Mouse (Mus musculus) hindbrain, embryonic 16.5 days (tissue): ENCODE measurements at regions not wholly inside any gene's neighbourhood (a gene's known extent, or its start where the extent isn't known, plus 50 kb on each side); places are given as distances from the start of the nearest gene placed in this dataset.
A peak's percentile ranks its signal among the peaks of the same experiment; 100 is the strongest.

ENCODE experiments used
- ATAC-seq: fragments of 200-750 bp; cut with Nextera tagmentation; 2 replicates; pipeline ENCODE4 v1.8.0; 2017; ENCODE audit warnings: moderate TSS enrichment, moderate library complexity
- H3K27ac ChIP-seq: fragments of 300-500 bp; sonication (generic); 2 replicates; pipeline ENCODE4 v1.5.1; 2014; ENCODE audit warnings: low read depth, mild to moderate bottlenecking, control low read depth, low read length, moderate library complexity
- H3K27me3 ChIP-seq: fragments of 300-500 bp; sonication (generic); replicated peaks from 2 replicates; pipeline ENCODE4 v1.6.1; 2014; ENCODE audit warnings: low read length; ENCODE audit not compliant: control insufficient read depth, insufficient read depth
- H3K36me3 ChIP-seq: fragments of 300-500 bp; sonication (generic); 2 replicates; pipeline ENCODE4 v1.6.1; 2014; ENCODE audit warnings: mild to moderate bottlenecking, low read length, moderate library complexity, mixed read lengths; ENCODE audit not compliant: control insufficient read depth, insufficient read depth
- H3K4me1 ChIP-seq: fragments of 300-500 bp; sonication (generic); 2 replicates; pipeline ENCODE4 v1.6.1; 2014; ENCODE audit warnings: low read depth, low read length; ENCODE audit not compliant: control insufficient read depth, insufficient read depth
- H3K4me2 ChIP-seq: fragments of 300-500 bp; sonication (generic); 2 replicates; pipeline ENCODE4 v1.6.1; 2014; ENCODE audit warnings: mild to moderate bottlenecking, low read length, control low read depth, moderate library complexity
- H3K4me3 ChIP-seq: fragments of 300-500 bp; sonication (generic); 2 replicates; pipeline ENCODE4 v1.5.1; 2014; ENCODE audit warnings: mild to moderate bottlenecking, low read length, control low read depth, moderate library complexity
- H3K9ac ChIP-seq: fragments of 300-500 bp; sonication (generic); 2 replicates; pipeline ENCODE4 v1.6.1; 2014; ENCODE audit warnings: low read depth, mild to moderate bottlenecking, control low read depth, low read length, moderate library complexity
- H3K9me3 ChIP-seq: fragments of 300-500 bp; sonication (generic); 2 replicates; pipeline ENCODE4 v1.6.1; 2014; ENCODE audit warnings: mild to moderate bottlenecking, low read length, moderate library complexity; ENCODE audit not compliant: control insufficient read depth
- WGBS: fragments of 180-500 bp; shearing (Covaris S2); extraction: QIAGEN DNeasy Blood & Tissue Kit; methylation state at CpG from one replicate; pipeline ENCODE4 v1.1.7; 2014; 5-methylcytosine and 5-hydroxymethylcytosine counted together

DNA sequence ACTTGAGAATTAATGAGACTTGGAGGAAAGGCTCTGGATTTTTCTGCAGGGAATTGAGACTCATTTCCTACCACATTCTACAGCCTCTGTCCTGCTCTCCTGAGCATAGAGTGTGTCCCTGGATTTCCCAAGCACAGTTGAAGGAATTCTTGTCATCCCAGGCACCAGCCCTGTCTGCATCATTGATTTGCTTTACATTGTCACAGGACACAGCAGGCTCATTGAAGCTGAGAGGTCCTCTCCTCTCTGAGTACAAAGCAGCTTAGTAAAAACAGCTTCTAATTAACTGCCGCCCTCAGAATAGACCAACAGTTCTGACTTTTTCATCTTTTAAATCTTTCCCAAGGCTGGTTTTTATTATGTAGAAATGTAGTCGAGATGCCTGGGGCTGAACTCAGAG lies 429.7 kb downstream of the Fgf9 start:
- ATAC-seq = 0 out of 2 replicates have a peak, but pooled peaks have one; percentile 50
- H3K27ac ChIP-seq = no peak overlapping the region

DNA sequence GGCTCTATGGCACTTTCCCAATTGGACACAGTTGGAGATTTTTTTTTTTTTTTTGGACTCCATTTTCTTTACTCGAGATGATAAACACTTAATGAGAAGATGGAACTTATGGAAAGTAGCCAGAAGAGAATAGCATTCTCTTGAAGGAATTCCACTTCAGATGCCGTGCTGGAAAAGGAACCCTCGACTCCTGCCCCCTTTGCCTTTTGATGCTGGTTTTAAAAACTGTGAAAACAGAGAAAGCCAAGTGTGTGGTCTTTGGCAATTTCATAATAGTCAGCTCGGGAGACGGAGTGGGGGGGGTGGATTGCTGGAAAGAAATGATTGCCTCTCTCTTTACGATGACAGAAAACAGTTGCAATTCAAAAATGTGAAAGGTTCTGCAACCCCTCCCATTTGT lies 429.2 kb downstream of the Fgf9 start:
- Histone ChIP-seq H3K27me3 (no peaks in the 10 kb centered on the region), H3K4me2 (no peak overlapping the region), H3K9ac (no peak overlapping the region), H3K36me3 (no peaks in the 10 kb centered on the region), H3K4me3 (no peak overlapping the region), H3K27ac (no peak overlapping the region), H3K4me1 (peaks cover 2% of the 10 kb centered on the region; the same call in 1 of the 2 replicates), H3K9me3 (no peaks in the 10 kb centered on the region)
- no peak for ATAC-seq
- 11% methylated on average over 6 of the region's 6 CpGs for WGBS

More for the DNA sequence above, 429.7 kb downstream of the Fgf9 start:
- Histone ChIP-seq H3K4me3 (no peak overlapping the region), H3K9ac (no peak overlapping the region), H3K4me2 (no peak overlapping the region), H3K4me1 (peaks cover 2% of the 10 kb centered on the region; the same call in 1 of the 2 replicates), H3K36me3 (no peaks in the 10 kb centered on the region), H3K9me3 (no peaks in the 10 kb centered on the region), H3K27me3 (no peaks in the 10 kb centered on the region)
- 8% methylated on average over 2 of the region's 2 CpGs for WGBS

DNA sequence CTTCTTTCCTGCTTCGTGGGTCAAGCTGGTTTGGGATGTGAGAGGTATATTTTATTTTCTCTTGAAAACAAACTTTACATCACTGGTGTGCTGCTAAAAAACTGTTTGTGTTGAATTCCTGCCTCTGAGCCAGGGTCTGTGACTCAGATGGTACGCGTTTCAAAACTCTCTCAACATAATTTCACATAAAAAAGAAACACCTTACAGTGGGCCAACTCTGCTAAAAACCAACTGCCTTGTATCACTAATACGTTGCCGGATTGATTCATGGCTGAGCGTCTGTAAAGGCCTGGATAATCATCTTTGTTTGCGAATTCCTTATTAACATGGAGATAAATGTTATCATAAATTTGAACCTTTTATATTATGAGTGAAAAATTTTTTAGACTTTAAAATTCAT lies 428.7 kb downstream of the Fgf9 start:
- no peaks in the 10 kb centered on the region for H3K27me3 ChIP-seq
- H3K27ac ChIP-seq = no peak overlapping the region
- no peak overlapping the region for H3K4me3 ChIP-seq
- no peak overlapping the region for H3K4me2 ChIP-seq
- no peaks in the 10 kb centered on the region for H3K36me3 ChIP-seq
- H3K9me3 ChIP-seq = no peaks in the 10 kb centered on the region
- no peak for ATAC-seq
- peaks cover 2% of the 10 kb centered on the region; the same call in 1 of the 2 replicates for H3K4me1 ChIP-seq
- no peak overlapping the region for H3K9ac ChIP-seq
- 84% methylated on average over 7 of the region's 7 CpGs for WGBS

DNA sequence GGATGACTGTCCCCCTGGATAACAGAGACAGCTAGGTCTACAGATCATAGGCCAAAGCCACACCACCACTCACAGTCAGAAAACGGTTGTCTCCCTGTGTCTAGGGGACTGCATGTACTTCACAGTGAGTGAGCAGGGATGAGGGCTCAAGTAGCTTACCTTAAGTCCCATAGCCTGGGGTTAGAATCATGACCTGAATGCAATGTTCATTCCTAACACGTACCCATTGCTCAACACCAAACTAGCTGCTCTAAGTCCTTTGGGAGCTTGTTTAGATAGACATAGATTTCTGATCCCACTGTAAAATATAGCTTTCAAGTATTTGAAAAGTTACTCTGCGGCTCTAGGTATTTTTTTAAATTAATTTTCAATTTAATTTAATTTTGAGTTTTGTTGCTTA lies 426.6 kb downstream of the Fgf9 start:
- H3K9ac ChIP-seq = no peak overlapping the region
- no peak overlapping the region for H3K27ac ChIP-seq
- no peak overlapping the region for H3K4me3 ChIP-seq
- no peak for ATAC-seq
- no peaks in the 10 kb centered on the region for H3K9me3 ChIP-seq
- peaks cover 2% of the 10 kb centered on the region; the same call in 1 of the 2 replicates for H3K4me1 ChIP-seq
- no peak overlapping the region for H3K4me2 ChIP-seq
- no peaks in the 10 kb centered on the region for H3K27me3 ChIP-seq
- 91% methylated on average over 3 of the region's 3 CpGs for WGBS
- no peaks in the 10 kb centered on the region for H3K36me3 ChIP-seq

DNA sequence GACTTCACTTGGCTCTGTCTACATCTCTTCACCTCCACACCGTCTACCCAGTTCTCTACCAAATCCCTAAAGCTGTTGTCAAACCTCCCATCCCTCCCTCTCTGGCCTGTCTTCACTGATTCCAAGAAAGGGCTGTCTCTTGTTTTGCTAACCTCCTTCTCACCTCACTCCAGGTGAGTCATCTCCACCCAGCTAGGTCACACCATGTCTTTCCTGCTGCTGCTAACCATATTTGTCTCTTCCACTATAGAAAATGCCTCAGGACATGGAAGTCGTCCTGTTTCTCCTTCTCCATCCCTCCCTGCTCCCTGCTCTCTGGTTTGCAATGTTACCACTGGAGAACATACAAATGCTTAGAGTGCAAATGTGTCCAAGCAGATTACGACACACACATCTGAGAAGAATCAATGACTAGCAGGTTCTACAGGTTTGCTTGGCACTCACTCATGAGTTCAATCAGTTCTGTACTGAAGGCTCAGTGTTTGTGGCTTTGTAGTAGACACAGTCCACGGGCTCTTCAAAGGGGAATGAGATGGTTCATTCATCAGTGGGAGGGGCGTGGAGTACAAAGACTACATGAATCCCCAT lies 424.1 kb downstream of the Fgf9 start:
- no peak for ATAC-seq
- Histone ChIP-seq H3K36me3 (no peaks in the 10 kb centered on the region), H3K4me3 (no peak overlapping the region), H3K9me3 (no peaks in the 10 kb centered on the region), H3K27ac (no peak overlapping the region), H3K4me1 (peaks cover 1% of the 10 kb centered on the region; the same call in 1 of the 2 replicates), H3K27me3 (no peaks in the 10 kb centered on the region), H3K9ac (no peak overlapping the region), H3K4me2 (no peak overlapping the region)
- 78% methylated on average over 5 of the region's 5 CpGs for WGBS

DNA sequence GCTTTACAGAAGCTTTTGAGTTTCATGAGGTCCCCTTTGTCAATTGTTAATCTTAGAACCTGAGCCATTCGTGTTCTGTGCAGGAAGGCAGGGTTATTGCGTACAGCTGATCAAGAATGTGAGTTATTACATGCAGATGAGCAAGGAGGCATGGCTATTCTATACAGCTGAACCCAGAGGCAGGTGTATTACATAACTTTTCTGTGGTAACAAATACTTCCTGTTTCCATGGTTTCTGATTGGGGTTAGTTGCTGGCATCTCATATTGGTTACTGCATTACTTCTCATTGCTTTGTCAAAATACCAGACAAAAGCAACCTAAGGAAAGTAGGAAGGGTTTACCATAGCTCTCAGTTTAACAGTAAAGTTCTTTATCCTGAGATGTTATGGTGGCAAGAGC lies 421.8 kb downstream of the Fgf9 start:
- Histone ChIP-seq H3K4me3 (no peak overlapping the region), H3K36me3 (no peaks in the 10 kb centered on the region), H3K27ac (no peak overlapping the region), H3K9ac (no peak overlapping the region), H3K27me3 (no peaks in the 10 kb centered on the region), H3K4me1 (no peaks in the 10 kb centered on the region), H3K4me2 (no peak overlapping the region), H3K9me3 (no peaks in the 10 kb centered on the region)
- WGBS = 91% methylated on average over 2 of the region's 2 CpGs
- no peak for ATAC-seq

DNA sequence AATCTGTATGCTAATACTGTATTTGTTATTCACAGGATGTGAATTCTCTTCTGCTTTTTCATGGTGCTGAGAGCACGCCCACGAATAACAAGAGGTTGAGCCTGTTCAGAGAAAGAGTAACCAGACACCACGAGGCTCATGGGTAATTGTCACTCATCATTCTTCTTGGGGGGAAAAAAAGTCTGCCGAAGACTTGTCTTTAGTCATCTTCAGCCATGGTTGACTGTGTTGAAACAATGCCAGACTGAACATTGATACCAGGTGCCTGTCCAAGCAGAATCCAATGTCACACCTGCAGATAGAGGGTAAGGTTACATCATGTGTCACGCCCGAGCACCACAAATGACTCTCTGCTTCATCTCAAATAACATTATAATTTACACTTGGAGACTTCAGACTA lies 418.5 kb downstream of the Fgf9 start:
- Histone ChIP-seq H3K4me2 (no peak overlapping the region), H3K9ac (no peak overlapping the region), H3K36me3 (no peaks in the 10 kb centered on the region), H3K9me3 (no peaks in the 10 kb centered on the region), H3K27me3 (no peaks in the 10 kb centered on the region), H3K27ac (no peak overlapping the region), H3K4me3 (no peak overlapping the region), H3K4me1 (no peaks in the 10 kb centered on the region)
- no peak for ATAC-seq
- WGBS = 80% methylated on average over 6 of the region's 6 CpGs

DNA sequence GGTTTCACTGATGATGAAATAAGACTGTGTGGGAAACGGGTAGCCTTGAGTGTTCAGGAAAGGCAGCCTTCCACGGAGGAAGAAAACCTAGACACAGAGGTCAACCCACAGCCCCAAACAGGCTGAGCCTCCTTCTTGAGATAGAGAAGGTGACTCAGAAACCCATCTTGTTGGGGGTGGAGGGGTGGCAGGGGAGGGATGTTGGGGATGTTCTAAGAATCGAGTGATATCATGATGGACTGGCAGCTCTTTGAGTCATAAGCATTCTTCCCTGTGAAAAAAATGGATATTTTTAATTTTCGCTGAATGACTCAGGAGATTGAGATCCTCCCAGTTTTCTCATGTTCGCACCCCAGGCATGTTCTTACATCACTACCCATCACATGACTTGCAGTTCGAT lies 417.5 kb downstream of the Fgf9 start:
- H3K27me3 ChIP-seq = no peaks in the 10 kb centered on the region
- no peaks in the 10 kb centered on the region; the same call in 1 of the 2 replicates for H3K9me3 ChIP-seq
- H3K9ac ChIP-seq = no peak overlapping the region
- no peaks in the 10 kb centered on the region for H3K4me1 ChIP-seq
- 97% methylated on average over 6 of the region's 6 CpGs for WGBS
- H3K4me3 ChIP-seq = no peak overlapping the region
- H3K4me2 ChIP-seq = no peak overlapping the region
- no peaks in the 10 kb centered on the region for H3K36me3 ChIP-seq
- ATAC-seq = no peak
- no peak overlapping the region for H3K27ac ChIP-seq

DNA sequence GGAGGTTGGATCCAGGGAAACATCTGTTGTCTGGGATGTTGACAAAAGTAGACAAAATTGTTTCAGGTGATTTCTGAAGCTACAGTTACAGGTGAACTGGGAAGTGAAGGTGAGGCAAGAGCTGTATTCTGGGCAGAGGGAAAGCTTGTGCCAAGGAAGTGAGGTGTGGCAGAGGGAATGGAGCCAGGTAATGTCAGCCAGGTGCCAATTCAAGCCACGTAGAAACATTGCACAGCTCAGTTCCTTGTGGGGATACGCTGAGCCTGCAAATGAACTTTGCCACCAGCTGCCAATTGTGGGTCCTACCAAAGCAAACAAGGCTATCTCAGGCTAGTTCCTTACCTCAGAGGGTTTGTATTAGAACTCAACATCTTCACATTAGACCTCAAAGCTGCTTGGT lies 410.1 kb downstream of the Fgf9 start:
- no peak overlapping the region for H3K4me3 ChIP-seq
- no peak overlapping the region for H3K4me2 ChIP-seq
- ATAC-seq = no peak
- 91% methylated on average over 2 of the region's 2 CpGs for WGBS
- H3K36me3 ChIP-seq = no peaks in the 10 kb centered on the region
- no peaks in the 10 kb centered on the region; the same call in 1 of the 2 replicates for H3K9me3 ChIP-seq
- no peak overlapping the region for H3K9ac ChIP-seq
- H3K4me1 ChIP-seq = no peaks in the 10 kb centered on the region
- no peaks in the 10 kb centered on the region for H3K27me3 ChIP-seq
- no peak overlapping the region for H3K27ac ChIP-seq

DNA sequence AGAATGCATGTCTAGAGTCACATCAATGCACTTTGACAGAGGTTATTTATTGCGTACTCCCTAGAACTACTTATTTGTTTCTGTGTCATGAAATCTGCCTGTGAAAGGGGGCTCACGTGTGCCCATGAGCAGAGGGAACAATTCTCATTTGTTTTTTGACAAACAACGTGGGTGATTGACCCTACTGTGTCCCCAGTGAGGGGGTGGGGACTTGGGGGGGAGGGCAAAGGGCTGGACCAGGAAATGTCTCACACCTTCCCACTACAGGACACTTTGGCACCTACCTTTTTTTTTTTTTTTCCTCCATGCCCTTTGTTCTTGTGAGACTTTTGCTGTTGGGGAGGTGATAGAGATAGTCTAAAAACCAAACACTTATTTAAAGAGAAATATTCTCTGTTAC lies 400.3 kb downstream of the Fgf9 start:
- Histone ChIP-seq H3K4me2 (no peak overlapping the region), H3K9ac (no peak overlapping the region), H3K4me1 (no peaks in the 10 kb centered on the region), H3K27me3 (no peaks in the 10 kb centered on the region), H3K27ac (no peak overlapping the region), H3K36me3 (no peaks in the 10 kb centered on the region), H3K9me3 (no peaks in the 10 kb centered on the region), H3K4me3 (no peak overlapping the region)
- no peak for ATAC-seq
- 46% methylated on average over 3 of the region's 3 CpGs for WGBS
